Mouse (Mus musculus): ENCODE data around the gene Hnf1b. TPM values are rescaled to one million over a fixed set of nuclear protein-coding genes. Genes with fewer than 3 reads are reported as not detected.

Hnf1b gene
- polyA plus RNA-seq, 1 experiment from 2014 or later: 2.0 TPM

- 50% methylated on average over 3 of the region's 3 CpGs for WGBS
- Histone ChIP-seq H3K9me3 (no peaks in the 10 kb centered on the region), H3K4me1 (no peaks in the 10 kb centered on the region), H3K36me3 (no peaks in the 10 kb centered on the region), H3K27me3 (ENCODE audit: insufficient read depth, poor library complexity, severe bottlenecking) (no peaks in the 10 kb centered on the region), H3K4me3 (no peak overlapping the region), H3K27ac (no peak overlapping the region)
- DNase-seq (ENCODE audit: low spot score): no peak
These were observed 77.2 kb downstream of the Hnf1b start for GRCm38 (mm10) chr11:83927097-83927496.

DNA sequence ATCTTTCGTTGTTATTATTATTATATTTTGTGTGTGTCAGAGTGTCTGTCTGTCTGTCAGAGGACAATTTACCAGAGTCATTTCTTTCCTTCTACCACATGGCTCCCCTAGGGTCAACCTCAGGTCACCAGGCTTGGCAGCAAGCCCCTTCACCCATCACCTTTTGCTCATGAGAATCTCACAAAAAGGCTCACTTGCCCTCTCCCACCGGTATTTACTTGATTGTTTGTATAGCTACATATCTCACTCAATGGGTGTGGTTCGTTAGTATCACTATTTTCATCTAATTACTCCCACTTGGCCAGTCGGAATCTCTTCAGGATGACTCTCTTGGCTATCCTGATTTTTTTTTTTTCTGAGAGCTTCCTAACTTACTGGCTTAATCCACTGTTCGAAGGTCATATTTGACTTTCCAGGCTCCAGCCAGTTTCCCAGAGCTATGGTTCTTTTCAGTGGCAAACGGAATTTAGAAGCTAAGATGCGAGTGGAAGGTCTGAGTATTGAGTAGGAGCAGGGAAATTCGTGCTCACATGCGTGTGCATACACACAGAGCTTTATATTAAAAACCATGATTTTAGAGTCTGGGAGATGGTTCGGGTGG lies 82.7 kb downstream of the Hnf1b start:
- H3K27ac ChIP-seq: no peak overlapping the region
- no peaks in the 10 kb centered on the region for H3K27me3 ChIP-seq (ENCODE audit: insufficient read depth, poor library complexity, severe bottlenecking)
- H3K4me1 ChIP-seq: peaks cover 6% of the 10 kb centered on the region; the same call in 1 of the 2 replicates
- H3K9me3 ChIP-seq: no peaks in the 10 kb centered on the region
- no peak for DNase-seq (ENCODE audit: low spot score)
- WGBS: 73% methylated on average over 10 of the region's 10 CpGs
- H3K4me3 ChIP-seq: no peak overlapping the region
- no peaks in the 10 kb centered on the region for H3K36me3 ChIP-seq

DNA sequence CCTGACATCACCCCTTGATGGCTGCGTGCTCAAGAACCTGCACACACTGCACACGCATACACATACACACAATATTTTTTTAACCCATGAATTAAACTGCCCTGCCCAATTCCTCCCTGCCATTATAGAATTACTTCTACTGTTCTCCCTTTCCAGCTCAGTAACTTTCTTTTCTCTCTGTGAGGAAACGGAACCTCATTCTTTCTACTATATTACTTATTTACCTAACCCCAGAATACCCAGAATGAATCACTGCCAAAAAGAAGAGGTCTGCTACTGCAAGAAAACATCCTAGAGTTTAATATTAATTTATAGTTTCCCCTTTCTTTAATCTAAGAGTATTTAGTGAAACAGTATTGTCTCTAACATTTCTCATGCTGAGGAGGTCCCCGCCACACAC lies 83.5 kb downstream of the Hnf1b start:
- Histone ChIP-seq H3K27ac (no peak overlapping the region), H3K4me3 (no peak overlapping the region), H3K4me1 (peaks cover 6% of the 10 kb centered on the region; the same call in 1 of the 2 replicates), H3K9me3 (no peaks in the 10 kb centered on the region), H3K36me3 (no peaks in the 10 kb centered on the region), H3K27me3 (ENCODE audit: insufficient read depth, poor library complexity, severe bottlenecking) (no peaks in the 10 kb centered on the region)
- 83% methylated on average over 4 of the region's 4 CpGs for WGBS
- DNase-seq (ENCODE audit: low spot score): no peak

DNA sequence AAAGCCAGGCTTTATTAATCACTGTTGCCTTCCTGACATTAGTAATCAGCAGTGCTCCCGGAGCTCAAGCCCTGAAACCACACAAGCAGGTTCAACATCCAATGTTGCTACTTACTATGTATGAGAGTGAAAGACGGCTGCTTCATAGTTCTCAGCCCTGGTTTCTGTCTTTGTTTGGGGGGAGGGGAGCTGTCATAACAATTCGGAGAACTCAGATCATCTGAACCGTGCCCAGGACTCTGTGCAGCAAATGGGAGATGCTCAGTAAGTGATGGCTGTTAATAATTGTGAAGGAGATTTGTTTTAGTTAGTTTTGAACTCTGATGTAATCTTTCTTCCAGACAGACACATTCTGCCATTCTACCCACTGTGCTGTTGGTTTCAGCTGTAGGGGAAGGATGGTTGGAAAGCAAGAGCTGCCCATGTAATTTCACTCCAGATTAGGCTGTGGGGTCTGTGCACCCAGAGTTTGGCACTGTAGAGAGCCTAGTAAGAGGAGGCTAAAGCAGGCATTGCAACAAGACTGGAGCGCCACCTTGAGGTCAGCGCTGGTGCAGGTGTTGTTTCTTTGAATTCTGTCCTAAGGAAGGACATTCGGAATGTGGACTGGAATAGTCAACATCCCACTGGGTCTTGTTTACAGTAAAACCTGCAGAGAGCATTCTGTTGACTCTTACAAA lies 86.3 kb downstream of the Hnf1b start:
- peaks cover 6% of the 10 kb centered on the region; the same call in 1 of the 2 replicates for H3K4me1 ChIP-seq
- no peak overlapping the region for H3K4me3 ChIP-seq
- no peaks in the 10 kb centered on the region for H3K27me3 ChIP-seq (ENCODE audit: insufficient read depth, poor library complexity, severe bottlenecking)
- no peaks in the 10 kb centered on the region for H3K36me3 ChIP-seq
- WGBS: 21% methylated on average over 7 of the region's 7 CpGs
- peak; percentile 81 for DNase-seq (ENCODE audit: low spot score)
- H3K27ac ChIP-seq: no peak overlapping the region
- H3K9me3 ChIP-seq: no peaks in the 10 kb centered on the region

GRCm38 (mm10) chr11:83938556-83938955 lies 88.7 kb downstream of the Hnf1b start:
- no peaks in the 10 kb centered on the region for H3K27me3 ChIP-seq (ENCODE audit: insufficient read depth, poor library complexity, severe bottlenecking)
- peaks cover 3% of the 10 kb centered on the region for H3K36me3 ChIP-seq
- H3K4me3 ChIP-seq: no peak overlapping the region
- DNase-seq (ENCODE audit: low spot score): no peak
- peaks cover 14% of the 10 kb centered on the region for H3K4me1 ChIP-seq
- WGBS: 75% methylated on average over 8 of the region's 8 CpGs
- H3K27ac ChIP-seq: no peak overlapping the region
- no peaks in the 10 kb centered on the region for H3K9me3 ChIP-seq

- Histone ChIP-seq H3K9me3 (no peaks in the 10 kb centered on the region), H3K27me3 (ENCODE audit: insufficient read depth, poor library complexity, severe bottlenecking) (no peaks in the 10 kb centered on the region), H3K36me3 (peaks cover 39% of the 10 kb centered on the region), H3K4me3 (peak within 1 kb of the TSS; percentile 73), H3K27ac (peak within 1 kb of the TSS; percentile 89), H3K4me1 (peaks cover 8% of the 10 kb centered on the region)
- 1% methylated on average over 49 of the region's 49 CpGs for WGBS
- peak; percentile 93 for DNase-seq (ENCODE audit: low spot score)
These were observed 92.3 kb downstream of the Hnf1b start, which contains the start of gene Ddx52 for GRCm38 (mm10) chr11:83941950-83942840. TSS of gene Ddx52 (plus strand) at chr11:83942062.

Other genes starting within 250 kb of the Hnf1b start
- gene Rpl9-ps1, start 204.4 kb upstream of the Hnf1b start, polyA plus RNA-seq (2016; fragmentation: Nextera tagmentation; extraction: Ambion mirVana): not detected in 2 replicates
- gene Ccl3, start 200.7 kb upstream of the Hnf1b start, polyA plus RNA-seq (2016; fragmentation: Nextera tagmentation; extraction: Ambion mirVana): 0.53 TPM in 1 of 2 replicates, not detected in the other
- not detected in 2 replicates for gene Ccl4, start 187.5 kb upstream of the Hnf1b start, polyA plus RNA-seq (2016; fragmentation: Nextera tagmentation; extraction: Ambion mirVana)
- gene Wfdc17, start 146.1 kb upstream of the Hnf1b start, polyA plus RNA-seq (2016; fragmentation: Nextera tagmentation; extraction: Ambion mirVana): 0.49 TPM in 1 of 2 replicates, not detected in the other
- 0.92 TPM in 1 of 2 replicates, not detected in the other for gene Wfdc18, start 141.0 kb upstream of the Hnf1b start, polyA plus RNA-seq (2016; fragmentation: Nextera tagmentation; extraction: Ambion mirVana)
- gene Wfdc21, start 103.1 kb upstream of the Hnf1b start, polyA plus RNA-seq (2016; fragmentation: Nextera tagmentation; extraction: Ambion mirVana): not detected in 2 replicates
- gene Heatr6, start 96.4 kb upstream of the Hnf1b start, polyA plus RNA-seq (2016; fragmentation: Nextera tagmentation; extraction: Ambion mirVana): 16.1 and 19.9 TPM in 2 replicates
- gene Ddx52, start 92.0 kb downstream of the Hnf1b start, polyA plus RNA-seq (2016; fragmentation: Nextera tagmentation; extraction: Ambion mirVana): 27.4 and 36.2 TPM in 2 replicates
- 8.7 and 9.5 TPM in 2 replicates for gene Synrg, start 114.4 kb downstream of the Hnf1b start, polyA plus RNA-seq (2016; fragmentation: Nextera tagmentation; extraction: Ambion mirVana)
- gene Dusp14, start 219.2 kb downstream of the Hnf1b start, polyA plus RNA-seq (2016; fragmentation: Nextera tagmentation; extraction: Ambion mirVana): 6.0 and 6.9 TPM in 2 replicates